Mouse (Mus musculus): ENCODE measurements around the gene Ehhadh.

Ehhadh gene

DNA sequence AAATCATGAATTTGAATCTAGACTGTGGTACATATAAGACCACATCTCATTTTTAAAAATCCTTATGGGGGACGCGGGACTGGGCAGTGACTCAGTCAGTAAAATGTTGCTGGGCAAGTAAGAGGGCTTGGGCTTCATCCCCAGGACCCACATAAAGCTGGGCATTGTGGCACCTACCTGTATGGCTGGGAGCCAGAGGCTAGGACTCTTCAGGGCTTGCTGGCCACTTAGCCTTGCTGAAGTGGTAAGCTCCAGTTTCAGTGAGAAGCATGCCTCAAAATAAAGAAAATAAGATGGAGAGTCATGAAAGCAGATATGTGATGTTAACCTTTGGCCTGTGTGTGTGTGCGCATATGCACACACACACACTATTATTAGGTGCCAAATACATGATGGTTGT lies 60.2 kb downstream of the Ehhadh start:
- no peak for DNase-seq

DNA sequence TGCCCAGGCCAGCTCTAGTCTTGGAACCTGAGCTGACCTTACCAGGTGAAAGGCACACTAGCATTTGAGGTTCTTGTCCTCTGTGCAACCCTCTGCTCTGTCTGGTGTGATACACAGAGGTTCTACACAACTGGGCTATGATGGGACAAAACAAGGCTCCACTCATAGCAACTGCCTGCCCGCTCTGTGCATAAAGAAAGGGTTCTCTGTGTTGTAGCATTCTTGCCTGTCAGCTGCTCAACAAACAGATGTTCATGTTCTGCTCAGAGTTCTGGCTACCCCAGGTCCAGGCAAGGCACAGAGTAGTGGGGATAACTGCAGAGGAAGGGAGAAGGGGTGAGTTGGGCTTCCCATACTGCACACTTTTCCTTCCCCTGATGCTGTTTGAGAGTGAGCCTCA lies 63.3 kb downstream of the Ehhadh start:
- no peak for DNase-seq

DNA sequence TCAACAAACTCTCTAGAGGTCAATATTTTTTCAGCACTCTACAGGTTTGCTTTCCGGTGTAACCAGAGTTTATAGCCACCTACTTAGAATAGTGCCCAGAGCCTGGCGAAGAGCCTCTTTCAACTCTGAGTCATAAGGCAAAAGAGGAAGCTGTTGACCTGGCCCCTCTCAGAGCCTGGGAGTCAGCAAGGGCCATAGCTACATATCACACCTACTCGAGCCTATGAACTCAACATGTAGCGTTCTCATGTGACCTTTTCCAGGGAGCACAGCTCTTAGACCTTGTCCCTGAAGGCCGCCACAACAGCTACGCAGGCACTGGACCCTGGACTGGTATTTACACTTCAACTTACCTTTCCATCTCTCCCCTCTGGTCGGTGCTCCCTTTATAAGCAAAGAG lies 67.8 kb downstream of the Ehhadh start:
- DNase-seq, result no peak

DNA sequence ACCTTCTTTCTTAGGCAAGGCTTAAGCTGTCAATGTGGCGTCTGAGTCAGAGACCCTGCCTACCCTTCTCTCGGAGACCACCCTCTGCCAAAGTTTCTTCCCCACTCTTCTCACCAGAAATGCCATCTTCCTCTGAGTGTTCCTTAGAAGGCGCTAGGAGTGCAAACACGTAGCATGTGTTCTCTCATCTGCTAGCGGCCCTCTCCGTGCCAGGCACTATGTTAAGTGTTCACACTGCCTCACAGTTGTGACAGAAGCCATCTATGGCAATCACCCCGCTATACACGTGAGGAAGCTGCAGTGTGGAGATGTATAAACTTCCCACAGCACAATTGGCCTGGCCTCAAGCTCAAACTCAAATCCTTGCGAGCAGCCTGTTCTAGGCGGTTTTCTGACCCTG lies 73.1 kb downstream of the Ehhadh start:
- no peak for DNase-seq
